Mouse (Mus musculus): ENCODE data around the gene 1700014D04Rik. TPM values are rescaled to one million over a fixed set of nuclear protein-coding genes. Genes with fewer than 3 reads are reported as not detected.
"Not testable (repeated sequence)": the region's sequence is repeated elsewhere in the genome, so short reads cannot be mapped to it uniquely, and the experiment has no call there.

1700014D04Rik gene
- polyA plus RNA-seq, 1 experiment from 2014 or later = 0.14 TPM

- 0 out of 2 replicates have a peak overlapping the region, but pooled peaks have one; percentile 9 for H3K4me2 ChIP-seq
- 63% methylated on average over 12 of the region's 12 CpGs for WGBS
- H3K4me3 ChIP-seq (replicated peaks) = no peak overlapping the region
- no peaks in the 10 kb centered on the region for H3K36me3 ChIP-seq
- H3K9me3 ChIP-seq (replicated peaks) = no peaks in the 10 kb centered on the region
- no peak overlapping the region for H3K9ac ChIP-seq (replicated peaks)
- no peak overlapping the region for H3K27ac ChIP-seq (replicated peaks)
- peaks cover 4% of the 10 kb centered on the region; the same call in 1 of the 2 replicates for H3K4me1 ChIP-seq
- no peak for ATAC-seq (ENCODE audit: low FRiP score)
- no peaks in the 10 kb centered on the region for H3K27me3 ChIP-seq (replicated peaks)
Observed at GRCm38 (mm10) chr13:59704562-59704961, 42.0 kb downstream of the 1700014D04Rik start.

- no peaks in the 10 kb centered on the region for H3K9me3 ChIP-seq (replicated peaks)
- H3K36me3 ChIP-seq = no peaks in the 10 kb centered on the region
- H3K4me3 ChIP-seq (replicated peaks) = no peak overlapping the region
- 92% methylated on average over 12 of the region's 12 CpGs for WGBS
- H3K4me2 ChIP-seq = no peak overlapping the region
- ATAC-seq (ENCODE audit: low FRiP score) = no peak
- no peaks in the 10 kb centered on the region for H3K27me3 ChIP-seq (replicated peaks)
- H3K4me1 ChIP-seq = peaks cover 4% of the 10 kb centered on the region; the same call in 1 of the 2 replicates
- H3K27ac ChIP-seq (replicated peaks) = no peak overlapping the region
- H3K9ac ChIP-seq (replicated peaks) = no peak overlapping the region
Observed at GRCm38 (mm10) chr13:59703514-59703913, 43.0 kb downstream of the 1700014D04Rik start.

- not testable (repeated sequence) for H3K27me3 ChIP-seq (replicated peaks); H3K36me3 ChIP-seq; H3K9me3 ChIP-seq (replicated peaks); H3K4me2 ChIP-seq; H3K4me1 ChIP-seq; H3K27ac ChIP-seq (replicated peaks); ATAC-seq (ENCODE audit: low FRiP score); H3K9ac ChIP-seq (replicated peaks); H3K4me3 ChIP-seq (replicated peaks)
- WGBS = 81% methylated on average over 1 of the region's 1 CpGs
Observed at GRCm38 (mm10) chr13:59700137-59700536, 46.4 kb downstream of the 1700014D04Rik start.

- no peaks in the 10 kb centered on the region for H3K9me3 ChIP-seq (replicated peaks)
- WGBS = 89% methylated on average over 8 of the region's 8 CpGs
- no peak overlapping the region for H3K4me3 ChIP-seq (replicated peaks)
- no peaks in the 10 kb centered on the region for H3K4me1 ChIP-seq
- ATAC-seq (ENCODE audit: low FRiP score) = no peak
- H3K36me3 ChIP-seq = no peaks in the 10 kb centered on the region
- no peak overlapping the region for H3K4me2 ChIP-seq
- no peak overlapping the region for H3K9ac ChIP-seq (replicated peaks)
- no peaks in the 10 kb centered on the region for H3K27me3 ChIP-seq (replicated peaks)
- H3K27ac ChIP-seq (replicated peaks) = no peak overlapping the region
Observed at GRCm38 (mm10) chr13:59699131-59699530, 47.4 kb downstream of the 1700014D04Rik start.

GRCm38 (mm10) chr13:59695781-59696180, 50.8 kb downstream of the 1700014D04Rik start:
- no peaks in the 10 kb centered on the region for H3K9me3 ChIP-seq (replicated peaks)
- ATAC-seq (ENCODE audit: low FRiP score) = no peak
- H3K4me2 ChIP-seq = no peak overlapping the region
- no peak overlapping the region for H3K9ac ChIP-seq (replicated peaks)
- H3K4me3 ChIP-seq (replicated peaks) = no peak overlapping the region
- no peaks in the 10 kb centered on the region for H3K27me3 ChIP-seq (replicated peaks)
- H3K27ac ChIP-seq (replicated peaks) = no peak overlapping the region
- H3K36me3 ChIP-seq = no peaks in the 10 kb centered on the region
- no peaks in the 10 kb centered on the region for H3K4me1 ChIP-seq
- 90% methylated on average over 7 of the region's 7 CpGs for WGBS

GRCm38 (mm10) chr13:59694008-59694407, 52.5 kb downstream of the 1700014D04Rik start, which contains the start of gene 4921517D22Rik:
Gene 4921517D22Rik, minus strand, starts transcription at chr13:59694108.
- no peak within 1 kb of the TSS for H3K4me2 ChIP-seq
- 93% methylated on average over 3 of the region's 3 CpGs for WGBS

GRCm38 (mm10) chr13:59691478-59691877, 55.1 kb downstream of the 1700014D04Rik start:
- Histone ChIP-seq H3K27me3 (replicated peaks) (no peaks in the 10 kb centered on the region), H3K9me3 (replicated peaks) (no peaks in the 10 kb centered on the region), H3K4me2 (no peak overlapping the region), H3K4me3 (replicated peaks) (no peak overlapping the region), H3K4me1 (no peaks in the 10 kb centered on the region), H3K9ac (replicated peaks) (no peak overlapping the region), H3K27ac (replicated peaks) (no peak overlapping the region), H3K36me3 (no peaks in the 10 kb centered on the region)
- ATAC-seq (ENCODE audit: low FRiP score) = no peak
- WGBS = 20% methylated on average over 10 of the region's 10 CpGs

More at GRCm38 (mm10) chr13:59694008-59694407, 52.5 kb downstream of the 1700014D04Rik start, which contains the start of gene 4921517D22Rik:
- H3K36me3 ChIP-seq = no peaks in the 10 kb centered on the region
- no peak within 1 kb of the TSS for H3K4me3 ChIP-seq (replicated peaks)
- H3K9me3 ChIP-seq (replicated peaks) = no peaks in the 10 kb centered on the region
- H3K27me3 ChIP-seq (replicated peaks) = no peaks in the 10 kb centered on the region
- no peaks in the 10 kb centered on the region for H3K4me1 ChIP-seq
- H3K9ac ChIP-seq (replicated peaks) = no peak within 1 kb of the TSS
- no peak for ATAC-seq (ENCODE audit: low FRiP score)
- no peak within 1 kb of the TSS for H3K27ac ChIP-seq (replicated peaks)

Other genes with a start within 250 kb of the 1700014D04Rik start
- 67.4 and 72.5 TPM in 2 replicates for gene Agtpbp1, start 161.5 kb downstream of the 1700014D04Rik start, polyA plus RNA-seq (2015; fragmentation: Nextera tagmentation; extraction: Ambion mirVana)
- 123 and 131 TPM in 2 replicates for gene Naa35, start 161.5 kb downstream of the 1700014D04Rik start, polyA plus RNA-seq (2015; fragmentation: Nextera tagmentation; extraction: Ambion mirVana)
- 19.1 and 23.8 TPM in 2 replicates for gene Golm1, start 70.9 kb downstream of the 1700014D04Rik start, polyA plus RNA-seq (2015; fragmentation: Nextera tagmentation; extraction: Ambion mirVana)
- not detected in 2 replicates for gene 4921517D22Rik, start 52.6 kb downstream of the 1700014D04Rik start, polyA plus RNA-seq (2015; fragmentation: Nextera tagmentation; extraction: Ambion mirVana)
- 0.03 and 0.13 TPM in 2 replicates for gene Spata31d1a, start 36.4 kb downstream of the 1700014D04Rik start, polyA plus RNA-seq (2015; fragmentation: Nextera tagmentation; extraction: Ambion mirVana)
- not detected in 2 replicates for gene Spata31d1b, start 34.5 kb downstream of the 1700014D04Rik start, polyA plus RNA-seq (2015; fragmentation: Nextera tagmentation; extraction: Ambion mirVana)
- gene Spata31d1d, start 15.0 kb downstream of the 1700014D04Rik start, polyA plus RNA-seq (2015; fragmentation: Nextera tagmentation; extraction: Ambion mirVana) = not detected in 2 replicates
- 158 and 171 TPM in 2 replicates for gene Isca1, start 23.1 kb upstream of the 1700014D04Rik start, polyA plus RNA-seq (2015; fragmentation: Nextera tagmentation; extraction: Ambion mirVana)
- not detected in 2 replicates for gene Gm49354, start 35.5 kb upstream of the 1700014D04Rik start, polyA plus RNA-seq (2015; fragmentation: Nextera tagmentation; extraction: Ambion mirVana)
- 41.7 and 46.3 TPM in 2 replicates for gene Tut7, start 76.4 kb upstream of the 1700014D04Rik start, polyA plus RNA-seq (2015; fragmentation: Nextera tagmentation; extraction: Ambion mirVana)